Mouse (Mus musculus) CH12.LX (cell line): ENCODE measurements around the gene Gm42669. TPM values are rescaled to one million over a fixed set of nuclear protein-coding genes. Genes with fewer than 3 reads are reported as not detected.

ENCODE experiments used
- DNase-seq: peaks from one replicate; pipeline ENCODE4 v3.0.0-alpha.2; 2013; ENCODE audit errors: extremely low read depth
- H3K27ac ChIP-seq: 2 replicates; pipeline ENCODE4 v1.5.1; 2012; ENCODE audit warnings: low read depth, mild to moderate bottlenecking, control low read depth, moderate library complexity; ENCODE audit not compliant: insufficient read depth
- H3K27me3 ChIP-seq: replicated peaks from 2 replicates; pipeline ENCODE3; 2012; ENCODE audit warnings: inconsistent platforms
- H3K36me3 ChIP-seq, 2 experiments: replicated peaks in 1 of 2; 2 replicates each; pipeline versions ENCODE3 to v1.6.1; 2012; ENCODE audit warnings: inconsistent platforms in 1 of 2, low read length in 1 of 2, mild to moderate bottlenecking in 1 of 2, mixed read lengths in 1 of 2, moderate library complexity in 1 of 2; ENCODE audit not compliant: control insufficient read depth in 1 of 2, insufficient read depth in 1 of 2
- H3K4me1 ChIP-seq, 2 experiments: 2 replicates each; pipeline ENCODE4 v1.6.1; 2012; ENCODE audit warnings: inconsistent platforms in 1 of 2, moderate library complexity in 1 of 2; ENCODE audit not compliant: insufficient read depth in 2 of 2, control insufficient read depth in 1 of 2
- H3K4me2 ChIP-seq: 2 replicates; pipeline ENCODE4 v1.6.1; 2012; ENCODE audit warnings: low read depth, mild to moderate bottlenecking, control low read depth; ENCODE audit not compliant: poor library complexity, insufficient read depth, severe bottlenecking
- H3K4me3 ChIP-seq, 3 experiments: fragments of 150-350 bp in 1 of 3; sonication (generic) in 1 of 3; replicated peaks in 1 of 3; 2 replicates each; pipeline versions ENCODE3 to v1.5.1; 2011 to 2012; ENCODE audit warnings: low read depth in 2 of 3, low read length in 2 of 3, mild to moderate bottlenecking in 2 of 3, moderate library complexity in 2 of 3, control low read depth in 1 of 3, improper control_type of control experiment in 1 of 3, inconsistent platforms in 1 of 3, mixed read lengths in 1 of 3; ENCODE audit not compliant: poor library complexity in 1 of 3
- H3K79me2 ChIP-seq: replicated peaks from 2 replicates; pipeline ENCODE4 v1.6.1; 2012; ENCODE audit warnings: mild to moderate bottlenecking, moderate library complexity; ENCODE audit not compliant: control insufficient read depth, poor library complexity, insufficient read depth, severe bottlenecking; ENCODE audit errors: extremely low read depth
- H3K9ac ChIP-seq: 2 replicates; pipeline ENCODE4 v1.6.1; 2012; ENCODE audit warnings: low read depth, mild to moderate bottlenecking, control low read depth, moderate library complexity; ENCODE audit not compliant: insufficient read depth
- H3K9me3 ChIP-seq: replicated peaks from 2 replicates; pipeline ENCODE3; 2012; ENCODE audit warnings: low read length, inconsistent platforms, mixed read lengths
- EP300 ChIP-seq: IDR thresholded peaks from 2 replicates; pipeline ENCODE4 v1.6.1; 2011; ENCODE audit warnings: low read length, improper control_type of control experiment
- HCFC1 ChIP-seq: IDR thresholded peaks from 2 replicates; pipeline ENCODE4 v1.6.1; 2012; ENCODE audit warnings: low read depth, mild to moderate bottlenecking, inconsistent platforms, low read length, improper control_type of control experiment
- IRF4 ChIP-seq: IDR thresholded peaks from 2 replicates; pipeline ENCODE4 v1.6.1; 2014; ENCODE audit warnings: low read depth, mild to moderate bottlenecking, inconsistent platforms, low read length, improper control_type of control experiment
- KAT2A ChIP-seq: IDR thresholded peaks from 2 replicates; pipeline ENCODE4 v1.6.1; 2012; ENCODE audit warnings: low read length, improper control_type of control experiment, inconsistent platforms; ENCODE audit not compliant: insufficient replicate concordance
- MEF2A ChIP-seq: IDR thresholded peaks from 2 replicates; pipeline ENCODE4 v1.6.1; 2014; ENCODE audit warnings: low read depth, mild to moderate bottlenecking, inconsistent platforms, low read length, improper control_type of control experiment, borderline replicate concordance
- MXI1 ChIP-seq: IDR thresholded peaks from 2 replicates; pipeline ENCODE4 v1.6.1; 2011; ENCODE audit warnings: mild to moderate bottlenecking, low read depth, low read length, improper control_type of control experiment
- MYC ChIP-seq: IDR thresholded peaks from 2 replicates; pipeline ENCODE4 v1.6.1; 2011; ENCODE audit warnings: low read depth, mild to moderate bottlenecking, improper control_type of control experiment, low read length
- NELFE ChIP-seq: IDR thresholded peaks from 2 replicates; pipeline ENCODE4 v1.6.1; 2011; ENCODE audit warnings: low read depth, low read length, improper control_type of control experiment
- NRF1 ChIP-seq: IDR thresholded peaks from 2 replicates; pipeline ENCODE4 v1.6.1; 2014; ENCODE audit warnings: low read depth, mild to moderate bottlenecking, inconsistent platforms, low read length, improper control_type of control experiment, moderate library complexity
- POLR2A ChIP-seq: IDR thresholded peaks from 2 replicates; pipeline ENCODE4 v1.6.1; 2011; ENCODE audit warnings: low read depth, mild to moderate bottlenecking, improper control_type of control experiment, low read length
- RAD21 ChIP-seq: IDR thresholded peaks from 2 replicates; pipeline ENCODE4 v1.6.1; 2011; ENCODE audit warnings: low read depth, mild to moderate bottlenecking, low read length, improper control_type of control experiment, moderate library complexity
- SIN3A ChIP-seq: IDR thresholded peaks from 2 replicates; pipeline ENCODE4 v1.6.1; 2012; ENCODE audit warnings: low read length, improper control_type of control experiment, inconsistent platforms
- SMC3 ChIP-seq: IDR thresholded peaks from 2 replicates; pipeline ENCODE4 v1.6.1; 2011; ENCODE audit warnings: low read depth, low read length, improper control_type of control experiment
- TCF12 ChIP-seq: IDR thresholded peaks from 2 replicates; pipeline ENCODE4 v1.6.1; 2014; ENCODE audit warnings: low read depth, mild to moderate bottlenecking, inconsistent platforms, low read length, improper control_type of control experiment
- ZC3H11A ChIP-seq: IDR thresholded peaks from 2 replicates; pipeline ENCODE4 v1.6.1; 2012; ENCODE audit warnings: low read depth, mild to moderate bottlenecking, inconsistent platforms, low read length, improper control_type of control experiment
- ZKSCAN1 ChIP-seq: IDR thresholded peaks from 2 replicates; pipeline ENCODE4 v1.6.1; 2012; ENCODE audit warnings: low read depth, inconsistent platforms, low read length, improper control_type of control experiment, borderline replicate concordance
- ZNF384 ChIP-seq: IDR thresholded peaks from 2 replicates; pipeline ENCODE4 v1.6.1; 2012; ENCODE audit warnings: low read depth, low read length, improper control_type of control experiment, inconsistent platforms
- dilution Hi-C: fragments of 300-500 bp; cut with MboI; formaldehyde crosslinking; loops from 2 replicates; pipeline ENCODE4 v1.14.3; 2020; ENCODE audit warnings: low sequenced_read_pairs; ENCODE audit not compliant: extremely low pct_unique_long_range_greater_than_20kb, extremely low pct_ligation_motif_present
- in situ Hi-C: fragments of 300-500 bp; cut with MboI; formaldehyde crosslinking; loops from 3 replicates; pipeline ENCODE4 v1.14.3; 2019; ENCODE audit warnings: low sequenced_read_pairs, low pct_ligation_motif_present, low pct_unique_long_range_greater_than_20kb, mixed read lengths
- polyA plus RNA-seq: library from polyadenylated mRNA; unstranded; fragments of >175 nt; gene quantifications from 2 replicates; pipeline ENCODE4 v1.2.1, GENCODE M21; 2012; ENCODE audit warnings: low read depth; ENCODE audit not compliant: insufficient read length
- total RNA-seq, 2 experiments: library from RNA; depleted of rRNA; stranded (reverse); fragments of 300-350 nt in 1 of 2; fragments of >200 nt in 1 of 2; gene quantifications; 2 replicates each; pipeline ENCODE4 v1.2.3; 2012 to 2014

Gene Gm42669
- total and polyA plus RNA-seq, 3 experiments: 0.17 to 1.0 TPM; not detected in 1

GRCm38 (mm10) chr5:107488996-107489395 lies 18.4 kb upstream of the Gm42669 start:
- H3K27ac ChIP-seq: no peak overlapping the region
- no peak overlapping the region for H3K9ac ChIP-seq
- no peaks in the 10 kb centered on the region for H3K9me3 ChIP-seq
- in situ Hi-C loops: no loop called here
- H3K36me3 ChIP-seq: peaks cover 4 to 27% of the 10 kb centered on the region in 2 experiments
- no peak overlapping the region for H3K4me2 ChIP-seq
- no peaks in the 10 kb centered on the region for H3K79me2 ChIP-seq
- DNase-seq: no peak
- dilution Hi-C loops: no loop called here
- no peak overlapping the region for H3K4me3 ChIP-seq
- no peaks in the 10 kb centered on the region for H3K27me3 ChIP-seq
- 0 out of 4 replicates have a peak, but pooled peaks cover 0 to 3% of the 10 kb centered on the region in 2 experiments for H3K4me1 ChIP-seq
- no peak for TF ChIP-seq EP300
- TF ChIP-seq HCFC1: no peak
- no peak for TF ChIP-seq RAD21
- TF ChIP-seq TCF12: no peak

- Histone ChIP-seq H3K79me2 (no peaks in the 10 kb centered on the region), H3K27me3 (no peaks in the 10 kb centered on the region), H3K9ac (no peak overlapping the region), H3K4me2 (no peak overlapping the region), H3K4me3 (no peak overlapping the region), H3K27ac (no peak overlapping the region), H3K36me3 (peaks cover 4 to 29% of the 10 kb centered on the region in 2 experiments), H3K9me3 (peaks cover 4% of the 10 kb centered on the region), H3K4me1 (0 out of 4 replicates have a peak, but pooled peaks cover 0 to 3% of the 10 kb centered on the region in 2 experiments)
- no peak for DNase-seq
- no peak for TF ChIP-seq ZKSCAN1
- no peak for TF ChIP-seq MXI1
- no peak for TF ChIP-seq SMC3
- TF ChIP-seq NELFE: no peak
- no peak for TF ChIP-seq HCFC1
- no peak for TF ChIP-seq NRF1
- TF ChIP-seq ZNF384: no peak
- TF ChIP-seq EP300: no peak
- no peak for TF ChIP-seq POLR2A
- TF ChIP-seq SIN3A: no peak
- no peak for TF ChIP-seq MYC
- no peak for TF ChIP-seq RAD21
- no peak for TF ChIP-seq KAT2A
- no peak for TF ChIP-seq IRF4
- no peak for TF ChIP-seq MEF2A
- TF ChIP-seq ZC3H11A: no peak
- in situ Hi-C loops: no loop called here
- dilution Hi-C loops: no loop called here
Observed at GRCm38 (mm10) chr5:107491036-107491435, 16.4 kb upstream of the Gm42669 start.
